Mouse (Mus musculus) kidney, postnatal 14 days (tissue): ENCODE data around the gene Slc12a4.

Experiments used
- DNase-seq: peaks from one replicate; pipeline ENCODE4 v3.0.0; 2022; ENCODE audit warnings: mixed read lengths

The Slc12a4 gene

DNA sequence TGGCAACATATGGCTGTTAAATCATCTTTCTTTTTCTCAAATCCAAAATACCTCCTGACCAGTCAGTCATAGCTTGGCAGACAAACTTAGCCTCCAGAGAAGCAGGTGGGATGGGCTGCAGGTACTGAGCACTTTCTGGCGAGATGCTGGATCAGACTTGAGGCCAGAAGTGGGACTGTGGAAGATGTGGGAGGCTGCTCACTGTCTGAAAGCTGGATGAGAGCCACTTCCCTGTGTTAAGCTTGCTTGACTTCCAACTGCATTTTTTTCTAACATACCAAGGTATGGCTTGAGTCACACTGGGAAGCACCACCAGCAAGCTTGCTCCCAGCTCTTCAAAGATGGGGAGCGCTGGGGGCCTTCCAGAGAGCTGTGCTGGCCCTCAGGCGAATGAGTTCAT, 40.8 kb downstream of the Slc12a4 start:
- no peak for DNase-seq

DNA sequence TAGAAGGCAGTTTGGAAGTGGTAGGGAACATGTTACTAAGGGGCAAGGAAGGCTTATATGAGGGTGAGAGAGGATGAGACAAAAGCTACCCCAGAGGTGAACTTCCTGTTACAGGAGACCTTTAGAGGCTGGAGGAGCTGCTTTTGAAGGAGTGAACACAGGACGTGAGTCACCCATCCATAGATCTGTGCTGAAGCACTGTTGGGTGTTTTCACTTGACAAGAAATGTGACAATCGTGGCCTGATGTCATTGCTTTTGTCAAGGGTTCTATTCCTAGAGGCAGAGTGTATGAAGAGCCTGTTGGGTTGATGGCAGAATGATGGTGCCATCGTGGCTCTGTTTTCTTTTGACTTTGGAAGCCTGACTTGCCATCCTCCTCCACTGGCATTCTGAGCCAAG, 46.5 kb downstream of the Slc12a4 start:
- no peak for DNase-seq

DNA sequence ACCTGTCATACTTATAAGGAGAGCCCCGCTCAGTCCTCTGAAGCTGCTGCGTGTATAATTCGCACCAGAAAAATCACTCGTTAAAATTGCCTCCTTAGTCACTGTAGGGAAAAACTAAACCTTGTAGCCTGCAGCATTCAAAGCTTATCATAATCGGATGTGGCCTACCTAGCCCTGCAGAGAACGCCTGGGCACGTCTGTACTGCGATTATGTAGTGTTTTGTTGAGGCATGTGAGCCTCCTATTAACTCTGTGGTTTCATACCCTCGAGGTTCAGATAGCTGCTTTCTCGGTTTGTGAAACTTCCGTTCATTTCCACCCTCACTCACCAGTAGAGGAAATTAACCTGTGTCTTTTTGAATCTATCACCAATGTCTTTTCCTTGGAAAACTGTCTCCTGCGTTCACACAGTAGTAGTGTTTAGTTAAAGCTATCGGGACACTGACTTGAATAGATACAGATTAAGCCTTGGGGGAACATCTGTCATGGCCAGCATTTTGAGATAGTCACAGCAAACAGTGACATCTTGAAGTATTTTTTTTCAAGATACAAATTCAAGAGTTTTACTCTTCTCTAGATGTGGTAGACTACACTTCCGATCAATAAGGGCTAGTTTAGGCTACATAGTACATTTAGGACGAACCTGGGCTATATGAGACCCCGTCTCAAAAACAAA, 64.8 kb downstream of the Slc12a4 start:
- no peak for DNase-seq

DNA sequence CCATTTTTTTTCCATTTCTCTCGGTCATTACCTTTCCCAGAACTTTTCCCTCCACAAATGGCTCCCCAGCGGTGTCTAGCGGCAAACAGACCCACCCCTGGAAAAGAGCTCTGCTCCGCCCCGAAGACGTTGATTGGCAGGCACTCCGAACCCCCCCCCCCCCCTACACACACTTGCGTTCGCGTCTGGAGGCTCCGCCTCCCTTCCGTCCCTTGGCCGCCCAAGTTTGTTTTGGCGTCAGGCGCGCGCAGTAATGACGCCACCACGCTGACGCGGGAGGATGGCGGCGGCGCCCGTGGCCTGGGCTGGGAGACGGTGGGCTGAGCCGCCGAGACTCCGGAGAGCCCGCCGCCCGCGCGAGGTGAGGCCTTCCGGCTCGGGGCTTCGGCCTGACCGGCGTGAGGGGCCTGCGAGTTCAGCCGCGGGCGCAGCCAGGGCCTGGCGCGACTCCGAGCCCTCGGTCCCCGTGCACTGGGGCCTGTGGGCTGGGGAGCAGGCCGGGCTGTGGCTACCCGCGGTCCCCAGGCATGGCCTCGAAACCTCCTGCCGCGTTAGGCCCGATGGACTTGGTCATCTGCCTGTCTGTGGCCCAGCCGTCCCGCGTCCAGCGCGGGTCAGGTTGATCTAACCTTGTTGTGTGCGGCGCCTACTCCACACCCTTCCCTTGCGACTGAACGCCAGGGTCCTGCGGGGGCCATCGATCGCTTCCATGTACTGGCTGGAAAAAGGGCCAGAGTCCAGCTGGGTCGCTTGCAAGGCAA, 65.5 kb downstream of the Slc12a4 start, which contains the start of gene Pskh1:
Gene Pskh1 (plus strand): TSS at position 262 of the 761 bp plus-strand sequence.
- peak; percentile 96 for DNase-seq

DNA sequence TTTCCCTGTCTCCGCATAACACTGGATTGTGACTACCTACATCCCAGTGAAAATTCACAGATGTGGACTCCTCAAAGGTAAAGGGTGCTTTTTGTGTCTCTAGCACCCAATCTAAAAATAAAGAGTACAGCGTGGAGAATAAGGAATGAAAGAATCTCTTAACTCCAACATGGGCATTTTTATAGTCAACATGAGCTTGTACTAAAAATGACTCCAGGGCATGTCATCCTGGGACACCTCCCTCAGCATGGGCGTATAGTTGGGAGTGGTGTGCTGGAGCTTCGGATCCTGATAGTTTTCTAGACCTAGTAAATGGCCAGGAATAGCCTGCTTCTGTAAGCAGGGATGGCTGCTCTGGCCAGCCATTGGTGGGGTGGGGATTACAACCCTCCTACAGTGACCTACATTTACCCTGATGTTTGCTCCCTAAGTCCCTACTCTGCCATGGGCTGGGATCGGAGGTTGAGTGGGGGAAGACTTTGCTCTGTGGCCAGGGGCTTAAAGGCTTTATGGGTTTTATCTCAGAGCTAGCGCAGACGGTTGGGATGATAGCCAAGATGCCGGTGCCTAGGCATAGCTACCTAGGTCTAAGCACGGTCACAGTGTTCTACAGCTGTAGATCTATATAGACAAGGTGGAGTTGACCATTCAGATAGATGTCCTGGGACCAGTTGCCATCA, 68.0 kb downstream of the Slc12a4 start:
- no peak for DNase-seq
